Mouse (Mus musculus): ENCODE measurements around the gene Cpne9.
A peak's percentile ranks its signal among the peaks of the same experiment; 100 is the strongest.
"Not testable (repeated sequence)": the region's sequence is repeated elsewhere in the genome, so short reads cannot be mapped to it uniquely, and the experiment has no call there.

The Cpne9 gene

GRCm38 (mm10) chr6:113289346-113289745, 7.2 kb downstream of the Cpne9 start:
- no peak for DNase-seq (ENCODE audit: low read depth, low spot score)

GRCm38 (mm10) chr6:113290346-113290745, 8.2 kb downstream of the Cpne9 start:
- DNase-seq (ENCODE audit: low read depth, low spot score), result no peak

GRCm38 (mm10) chr6:113292938-113293337, 10.8 kb downstream of the Cpne9 start:
- no peak for DNase-seq (ENCODE audit: low read depth, low spot score)

GRCm38 (mm10) chr6:113296046-113296445, 13.9 kb downstream of the Cpne9 start:
- no peak for DNase-seq (ENCODE audit: low read depth, low spot score)

- no peak for DNase-seq (ENCODE audit: low read depth, low spot score)
Observed at GRCm38 (mm10) chr6:113296639-113297038, 14.5 kb downstream of the Cpne9 start.

GRCm38 (mm10) chr6:113301350-113301749, 19.2 kb downstream of the Cpne9 start:
- DNase-seq (ENCODE audit: low read depth, low spot score), result no peak

GRCm38 (mm10) chr6:113302258-113302657, 20.2 kb downstream of the Cpne9 start:
- peak; percentile 60 for DNase-seq (ENCODE audit: low read depth, low spot score)

- peak; percentile 100 for DNase-seq (ENCODE audit: low read depth, low spot score)
Observed at GRCm38 (mm10) chr6:113306322-113306985, 24.3 kb downstream of the Cpne9 start.

GRCm38 (mm10) chr6:113306986-113307349, 24.9 kb downstream of the Cpne9 start, which contains the start of gene Brpf1:
TSS of gene Brpf1 (plus strand) at chr6:113307137.
- DNase-seq (ENCODE audit: low read depth, low spot score), result no peak

GRCm38 (mm10) chr6:113307481-113308121, 25.5 kb downstream of the Cpne9 start:
- peak; percentile 57 for DNase-seq (ENCODE audit: low read depth, low spot score)

- DNase-seq (ENCODE audit: low read depth, low spot score), result peak; percentile 49
Observed at GRCm38 (mm10) chr6:113308141-113308540, 26.0 kb downstream of the Cpne9 start.

GRCm38 (mm10) chr6:113315972-113316371, 33.9 kb downstream of the Cpne9 start:
- DNase-seq (ENCODE audit: low read depth, low spot score), result no peak

- peak; percentile 99 for DNase-seq (ENCODE audit: low read depth, low spot score)
Observed at GRCm38 (mm10) chr6:113326533-113327315, 44.6 kb downstream of the Cpne9 start, which contains the start of gene Ogg1. TSS of gene Ogg1 (plus strand) at chr6:113326972.

- no peak for DNase-seq (ENCODE audit: low read depth, low spot score)
Observed at GRCm38 (mm10) chr6:113329396-113329795, 47.3 kb downstream of the Cpne9 start.

GRCm38 (mm10) chr6:113330547-113330946, 48.4 kb downstream of the Cpne9 start:
- peak; percentile 68 for DNase-seq (ENCODE audit: low read depth, low spot score)

- DNase-seq (ENCODE audit: low read depth, low spot score), result no peak
Observed at GRCm38 (mm10) chr6:113331721-113332120, 49.6 kb downstream of the Cpne9 start.

- not testable (repeated sequence) for DNase-seq (ENCODE audit: low read depth, low spot score)
Observed at GRCm38 (mm10) chr6:113332734-113333133, 50.6 kb downstream of the Cpne9 start.

- DNase-seq (ENCODE audit: low read depth, low spot score), result no peak
Observed at GRCm38 (mm10) chr6:113333137-113333950, 51.2 kb downstream of the Cpne9 start.

GRCm38 (mm10) chr6:113334216-113334615, 52.1 kb downstream of the Cpne9 start:
- DNase-seq (ENCODE audit: low read depth, low spot score), result no peak

GRCm38 (mm10) chr6:113336852-113337620, 54.9 kb downstream of the Cpne9 start:
- no peak for DNase-seq (ENCODE audit: low read depth, low spot score)

GRCm38 (mm10) chr6:113341574-113341973, 59.5 kb downstream of the Cpne9 start:
- DNase-seq (ENCODE audit: low read depth, low spot score), result no peak
